Mouse (Mus musculus) thymus, adult 18-20 months (tissue): ENCODE results near the gene Tyw1.
A peak's percentile ranks its signal among the peaks of the same experiment; 100 is the strongest.
"Not testable (repeated sequence)": the region's sequence is repeated elsewhere in the genome, so short reads cannot be mapped to it uniquely, and the experiment has no call there.

Experiments used
- DNase-seq, 2 experiments: peaks; one replicate each; pipeline ENCODE4 v3.0.0; 2022; ENCODE audit warnings: mixed read lengths in 2 of 2

The Tyw1 gene

GRCm38 (mm10) chr5:130255017-130255720 lies at the start of gene Tyw1, which contains the start of gene Sbds:
Gene Tyw1, plus strand, starts transcription at chr5:130255619.
Gene Sbds, minus strand, starts transcription at chr5:130255530.
- DNase-seq: peak; percentile 97

GRCm38 (mm10) chr5:130207299-130207698 lies 48.1 kb upstream of the Tyw1 start:
- no peak for DNase-seq

- DNase-seq: no peak
Observed at GRCm38 (mm10) chr5:130212956-130213355, 42.5 kb upstream of the Tyw1 start.

GRCm38 (mm10) chr5:130216781-130217180 lies 38.6 kb upstream of the Tyw1 start, which contains the start of gene Tmem248:
Gene Tmem248, plus strand, starts transcription at chr5:130217081.
- no peak for DNase-seq

- no peak for DNase-seq
Observed at GRCm38 (mm10) chr5:130217406-130217805, 38.0 kb upstream of the Tyw1 start.

GRCm38 (mm10) chr5:130218336-130218735 lies 37.1 kb upstream of the Tyw1 start:
- no peak for DNase-seq

- no peak for DNase-seq
Observed at GRCm38 (mm10) chr5:130221316-130221715, 34.1 kb upstream of the Tyw1 start.

- no peak for DNase-seq
Observed at GRCm38 (mm10) chr5:130221760-130222145, 33.7 kb upstream of the Tyw1 start.

- DNase-seq: peak; percentile 90 to 92
Observed at GRCm38 (mm10) chr5:130222146-130223004, 33.0 kb upstream of the Tyw1 start.

GRCm38 (mm10) chr5:130226790-130227189 lies 28.6 kb upstream of the Tyw1 start:
- DNase-seq: no peak

GRCm38 (mm10) chr5:130228120-130228519 lies 27.3 kb upstream of the Tyw1 start:
- DNase-seq: no peak

- no peak for DNase-seq
Observed at GRCm38 (mm10) chr5:130236302-130236701, 19.1 kb upstream of the Tyw1 start.

- DNase-seq: no peak
Observed at GRCm38 (mm10) chr5:130239236-130239635, 16.2 kb upstream of the Tyw1 start.

- DNase-seq: no peak
Observed at GRCm38 (mm10) chr5:130239856-130240255, 15.6 kb upstream of the Tyw1 start.

- no peak for DNase-seq
Observed at GRCm38 (mm10) chr5:130241426-130241825, 14.0 kb upstream of the Tyw1 start.

- DNase-seq: no peak
Observed at GRCm38 (mm10) chr5:130247823-130248222, 7.6 kb upstream of the Tyw1 start.

- peak in 1 of 2 experiments; percentile 8 for DNase-seq
Observed at GRCm38 (mm10) chr5:130254164-130255016, 1.0 kb upstream of the Tyw1 start.

- DNase-seq: not testable (repeated sequence)
Observed at GRCm38 (mm10) chr5:130255799-130256525, 543 bp downstream of the Tyw1 start.

GRCm38 (mm10) chr5:130256678-130257271 lies 1.4 kb downstream of the Tyw1 start:
- peak; percentile 88 to 95 for DNase-seq

- no peak for DNase-seq
Observed at GRCm38 (mm10) chr5:130257303-130257702, 1.9 kb downstream of the Tyw1 start.

GRCm38 (mm10) chr5:130263454-130263853 lies 8.0 kb downstream of the Tyw1 start:
- DNase-seq: no peak
